In the genomic region with DNA sequence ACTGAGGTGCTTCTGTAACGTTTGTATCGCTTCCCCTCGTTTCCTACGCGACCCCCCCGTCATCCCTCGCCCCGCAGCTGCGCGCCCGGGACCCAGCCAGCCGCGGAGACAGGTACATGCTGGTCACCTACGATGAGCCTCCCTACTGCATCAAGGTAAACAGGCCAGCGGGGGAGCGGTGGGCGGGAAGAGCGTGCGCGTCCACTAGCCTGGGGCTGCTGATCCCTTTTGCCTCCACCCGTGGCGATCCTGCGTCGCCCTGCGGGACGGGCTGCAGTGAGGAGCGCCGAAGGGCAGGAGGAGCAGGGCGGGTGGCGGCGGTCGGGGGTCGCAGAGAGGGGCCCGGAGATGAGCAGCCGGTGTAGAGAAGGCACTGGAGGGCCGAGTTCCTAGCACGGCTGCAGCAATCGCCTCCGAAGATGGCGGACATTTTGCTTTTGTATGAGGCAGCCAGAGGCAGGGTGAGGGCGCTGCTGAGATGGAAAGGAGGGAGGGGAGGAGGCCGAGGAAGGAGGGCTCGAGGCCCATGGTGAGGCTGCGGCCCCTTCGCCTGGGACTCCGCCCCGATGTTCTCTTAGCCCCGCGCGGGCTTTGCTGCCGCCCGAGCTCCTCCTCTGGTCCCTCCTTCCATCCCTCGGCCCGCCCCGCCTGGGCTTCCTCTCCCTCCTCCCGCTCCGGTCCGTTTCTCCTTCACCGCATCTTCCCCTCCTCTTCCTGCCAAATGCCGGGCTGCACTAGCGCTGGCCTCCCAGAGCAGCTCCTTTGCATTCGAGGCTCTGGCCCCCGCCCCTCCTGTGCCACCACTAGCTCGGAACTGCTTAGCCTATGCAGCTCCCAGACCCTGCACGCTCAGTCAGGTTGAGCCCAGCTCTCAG, we compare ENCODE assay signal across 8 mouse cellular contexts. TPM values are rescaled to one million over a fixed set of nuclear protein-coding genes. Genes with fewer than 3 reads are reported as not detected.
DNase-seq lines count a peak whose midpoint lies in the region; ATAC-seq and TF ChIP-seq lines count a peak whose summit lies in the region.

No protein-coding gene starts in this region.

- H3K9me3 ChIP-seq in embryonic facial prominence, embryonic 15.5 days (replicated peaks): no peaks in the 10 kb centered on the region
- H3K9me3 ChIP-seq in heart, embryonic 10.5 days: no peaks in the 10 kb centered on the region
- H3K9me3 ChIP-seq in kidney, embryonic 15.5 days (replicated peaks): no peaks in the 10 kb centered on the region

- no peaks in the 10 kb centered on the region; the same call in 1 of the 2 replicates for H3K4me1 ChIP-seq in bone marrow, adult 2 months (ENCODE audit: control insufficient read depth, insufficient read depth, low read length)
- no peaks in the 10 kb centered on the region for H3K4me1 ChIP-seq in embryonic facial prominence, embryonic 15.5 days
- H3K4me1 ChIP-seq in heart, embryonic 10.5 days: no peaks in the 10 kb centered on the region
- H3K4me1 ChIP-seq in kidney, embryonic 15.5 days: no peaks in the 10 kb centered on the region

- TF ChIP-seq POLR2A in bone marrow, adult 2 months (IDR thresholded peaks at IDR 0.05; ENCODE audit: borderline replicate concordance, control insufficient read depth, low read depth, low read length): peak; percentile 67; the same call in 1 of the 2 replicates

- DNase-seq in 416B (ENCODE audit: low read depth): peak; percentile 91
- DNase-seq in heart, embryonic 10.5 days (ENCODE audit: low spot score): peak; percentile 95
- DNase-seq in liver: peak; percentile 93
- peak; percentile 86 to 91 for DNase-seq in spleen, postnatal 4 days (ENCODE audit: low spot score in 2 of 2)

- H3K4me3 ChIP-seq in bone marrow, adult 2 months (replicated peaks; ENCODE audit: control insufficient read depth, low read depth, low read length): peak overlapping the region; percentile 91
- H3K4me3 ChIP-seq in embryonic facial prominence, embryonic 15.5 days (replicated peaks): peak overlapping the region; percentile 57
- H3K4me3 ChIP-seq in heart, embryonic 10.5 days: peak overlapping the region; percentile 69
- peak overlapping the region; percentile 60 for H3K4me3 ChIP-seq in kidney, embryonic 15.5 days (replicated peaks)

- H3K4me2 ChIP-seq in embryonic facial prominence, embryonic 15.5 days (replicated peaks): peak overlapping the region; percentile 52
- peak overlapping the region; percentile 64 for H3K4me2 ChIP-seq in kidney, embryonic 15.5 days

- no peaks in the 10 kb centered on the region for H3K27me3 ChIP-seq in embryonic facial prominence, embryonic 15.5 days
- H3K27me3 ChIP-seq in heart, embryonic 10.5 days (ENCODE audit: insufficient read depth, poor library complexity, severe bottlenecking): no peaks in the 10 kb centered on the region
- H3K27me3 ChIP-seq in kidney, embryonic 15.5 days: no peaks in the 10 kb centered on the region

- 11% methylated on average over 63 of the region's 65 CpGs for WGBS in bone marrow, adult 2 months
- 15% methylated on average over 65 of the region's 65 CpGs for WGBS in embryonic facial prominence, embryonic 15.5 days
- WGBS in heart, embryonic 10.5 days: 17% methylated on average over 54 of the region's 65 CpGs
- 19% methylated on average over 47 of the region's 65 CpGs for WGBS in kidney, embryonic 15.5 days

- H3K9ac ChIP-seq in embryonic facial prominence, embryonic 15.5 days: peak overlapping the region; percentile 53
- peak overlapping the region; percentile 64 for H3K9ac ChIP-seq in kidney, embryonic 15.5 days

- ATAC-seq in embryonic facial prominence, embryonic 15.5 days (ENCODE audit: insufficient number of reproducible peaks, low FRiP score, low TSS enrichment, low read depth): peak; percentile 97
- ATAC-seq in kidney, embryonic 15.5 days (replicated peaks; ENCODE audit: low FRiP score): peak; percentile 96
- ATAC-seq in monocyte, adult 5-6 weeks (replicated peaks; ENCODE audit: insufficient number of reproducible peaks, low FRiP score, low TSS enrichment, poor library complexity, severe bottlenecking): peak; percentile 95

- no peaks in the 10 kb centered on the region for H3K36me3 ChIP-seq in embryonic facial prominence, embryonic 15.5 days
- H3K36me3 ChIP-seq in heart, embryonic 10.5 days: no peaks in the 10 kb centered on the region
- no peaks in the 10 kb centered on the region for H3K36me3 ChIP-seq in kidney, embryonic 15.5 days

- peak overlapping the region; percentile 96 for H3K27ac ChIP-seq in bone marrow, adult 2 months (ENCODE audit: control insufficient read depth, insufficient read depth, low read depth, low read length, poor library complexity)
- H3K27ac ChIP-seq in embryonic facial prominence, embryonic 15.5 days (replicated peaks): peak overlapping the region; percentile 93
- H3K27ac ChIP-seq in heart, embryonic 10.5 days: peak overlapping the region; percentile 94
- peak overlapping the region; percentile 95 for H3K27ac ChIP-seq in kidney, embryonic 15.5 days

- peak; percentile 25; the same call in 1 of the 2 replicates for TF ChIP-seq CTCF in bone marrow, adult 2 months (IDR thresholded peaks at IDR 0.05; ENCODE audit: control insufficient read depth, insufficient read depth, low read length)

RNA-seq across cellular contexts. Expression of gene Ints6l, which starts 1.0 kb away (rescaled TPM):
- 72.1 and 119 TPM in 2 replicates for polyA plus RNA-seq in bone marrow, adult 2 months (2011; ENCODE audit: insufficient read depth, insufficient read length, low replicate concordance, missing spikeins)
- 30.1 and 30.8 TPM in 2 replicates for polyA plus RNA-seq in embryonic facial prominence, embryonic 15.5 days (2015; fragmentation: Nextera tagmentation; extraction: Ambion mirVana)
- 19.3 and 23.0 TPM in 2 replicates for polyA plus RNA-seq in heart, embryonic 10.5 days (2016; fragmentation: Nextera tagmentation; extraction: Ambion mirVana)
- 28.0 and 29.1 TPM in 2 replicates for polyA plus RNA-seq in kidney, embryonic 15.5 days (2015; fragmentation: Nextera tagmentation; extraction: Ambion mirVana)
- 62.3 to 99.4 TPM (median 94.4 TPM) in 3 replicates for total RNA-seq in monocyte, adult 5-6 weeks (2017)

RNA-seq across cellular contexts. Expression of gene Gm2174, which starts 7.8 kb away (rescaled TPM):
- 4.8 TPM in 1 of 2 replicates, not detected in the other for polyA plus RNA-seq in bone marrow, adult 2 months (2011; ENCODE audit: insufficient read depth, insufficient read length, low replicate concordance, missing spikeins)
- polyA plus RNA-seq in embryonic facial prominence, embryonic 15.5 days (2015; fragmentation: Nextera tagmentation; extraction: Ambion mirVana): 2.5 and 2.6 TPM in 2 replicates
- polyA plus RNA-seq in heart, embryonic 10.5 days (2016; fragmentation: Nextera tagmentation; extraction: Ambion mirVana): 1.5 and 1.7 TPM in 2 replicates
- polyA plus RNA-seq in kidney, embryonic 15.5 days (2015; fragmentation: Nextera tagmentation; extraction: Ambion mirVana): 2.3 and 3.2 TPM in 2 replicates
- total RNA-seq in monocyte, adult 5-6 weeks (2017): 8.1 to 16.1 TPM in 2 of 3 replicates, not detected in the other

Comparison
In these comparisons a context has a peak if more than half of its experiments do, and no peak if none do; other contexts are left out.
1. Peak in every context shown above with its lines: DNase-seq, ATAC-seq, H3K4me3 ChIP-seq and H3K27ac ChIP-seq.